Mouse (Mus musculus) forebrain, embryonic 10.5 days (tissue): ENCODE results near the gene Ect2. TPM values are rescaled to one million over a fixed set of nuclear protein-coding genes. Genes with fewer than 3 reads are reported as not detected.

Experiments used
- polyA plus RNA-seq: library from polyadenylated mRNA; unstranded; fragments of >200 nt; fragmentation: Nextera tagmentation; extraction: Ambion mirVana; gene quantifications from 2 replicates; pipeline ENCODE4 v1.2.1, GENCODE M21; 2016

Ect2 gene
- polyA plus RNA-seq, 1 experiment from 2014 or later, result 110 TPM

Other genes starting within 250 kb of the Ect2 start
- gene Nceh1, start 29.1 kb upstream of the Ect2 start, polyA plus RNA-seq, result 5.0 and 5.6 TPM in 2 replicates
- gene Tnfsf10, start 163.2 kb upstream of the Ect2 start, polyA plus RNA-seq, result not detected in 2 replicates
- 0.04 TPM in 1 of 2 replicates, not detected in the other for gene Ghsr, start 217.5 kb upstream of the Ect2 start, polyA plus RNA-seq